Mouse (Mus musculus) liver, adult 10 weeks (tissue): ENCODE results near the gene Vash2. TPM values are rescaled to one million over a fixed set of nuclear protein-coding genes. Genes with fewer than 3 reads are reported as not detected.

Experiments used
- polyA plus RNA-seq: library from polyadenylated mRNA; stranded (reverse); fragments of 350-450 nt; fragmentation: Illumina TruSeq; extraction: RNeasy Lipid Tissue Mini Kit (QIAGEN cat#74804); gene quantifications from one replicate; pipeline ENCODE4 v1.2.3, GENCODE M21; 2014; ENCODE audit warnings: low read depth, low replicate concordance

Gene Vash2
- not detected for polyA plus RNA-seq

GRCm38 (mm10) chr1:190979100-190979563, at the start of gene Vash2:
Gene Vash2, minus strand, starts transcription at chr1:190979296.

GRCm38 (mm10) chr1:191026021-191026713, 47.1 kb upstream of the Vash2 start, which contains the start of gene Flvcr1:
Gene Flvcr1, minus strand, starts transcription at chr1:191026158.

GRCm38 (mm10) chr1:190924812-190925211, 54.3 kb downstream of the Vash2 start, which contains the start of gene Angel2:
Gene Angel2, plus strand, starts transcription at chr1:190925112.

GRCm38 (mm10) chr1:190911415-190912123, 67.5 kb downstream of the Vash2 start, which contains the start of gene Rps6kc1:
Gene Rps6kc1, minus strand, starts transcription at chr1:190911770.

Other genes with a start within 250 kb of the Vash2 start
- 2.3 TPM for gene Rps6kc1, start 67.5 kb downstream of the Vash2 start, polyA plus RNA-seq
- 14.8 TPM for gene Angel2, start 54.2 kb downstream of the Vash2 start, polyA plus RNA-seq
- 7.3 TPM for gene Flvcr1, start 46.9 kb upstream of the Vash2 start, polyA plus RNA-seq
- gene Spata45, start 57.3 kb upstream of the Vash2 start, polyA plus RNA-seq = not detected
- 11.2 TPM for gene Tatdn3, start 83.6 kb upstream of the Vash2 start, polyA plus RNA-seq
- not detected for gene Nsl1, start 83.7 kb upstream of the Vash2 start, polyA plus RNA-seq
- gene Batf3, start 118.6 kb upstream of the Vash2 start, polyA plus RNA-seq = not detected
- gene Fam71a, start 185.5 kb upstream of the Vash2 start, polyA plus RNA-seq = not detected
- 3.0 TPM for gene Atf3, start 238.7 kb upstream of the Vash2 start, polyA plus RNA-seq